Mouse (Mus musculus) gonadal fat pad, adult 2 months (tissue): ENCODE measurements around the gene Olfr998. TPM values are rescaled to one million over a fixed set of nuclear protein-coding genes. Genes with fewer than 3 reads are reported as not detected.
"Not testable (repeated sequence)": the region's sequence is repeated elsewhere in the genome, so short reads cannot be mapped to it uniquely, and the experiment has no call there.

ENCODE experiments used
- DNase-seq: peaks from one replicate; pipeline ENCODE4 v3.0.0-alpha.2; 2012; ENCODE audit warnings: low read depth
- polyA plus RNA-seq: library from polyadenylated mRNA; depleted of rRNA; stranded (reverse); fragments of >200 nt; gene quantifications from 2 replicates; pipeline ENCODE4 v1.2.3, GENCODE M21; 2012; rRNA removed

The Olfr998 gene
- not detected in 2 replicates for polyA plus RNA-seq

DNA sequence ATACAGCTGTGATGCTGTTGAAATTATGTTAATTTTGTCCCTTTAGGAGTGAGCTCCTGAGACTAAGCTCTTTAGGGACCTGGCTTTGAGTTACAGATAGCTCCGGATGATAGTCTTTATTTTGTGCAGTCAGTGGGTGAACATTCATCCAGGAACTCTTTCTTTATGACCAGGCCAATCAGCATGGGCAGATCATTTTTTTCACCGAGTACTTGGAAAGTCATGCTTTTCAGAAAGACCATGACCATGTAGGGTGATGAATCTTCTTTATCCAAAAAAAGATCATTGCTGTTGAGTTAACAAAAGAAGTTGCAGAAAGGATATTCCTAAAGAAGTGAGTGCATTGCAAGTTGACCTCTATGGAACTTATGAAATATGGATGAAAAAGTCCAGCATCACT is at the start of gene Olfr998:
TSS of gene Olfr998 (plus strand) at position 301 of the 400 bp plus-strand sequence.
- DNase-seq = not testable (repeated sequence)

DNA sequence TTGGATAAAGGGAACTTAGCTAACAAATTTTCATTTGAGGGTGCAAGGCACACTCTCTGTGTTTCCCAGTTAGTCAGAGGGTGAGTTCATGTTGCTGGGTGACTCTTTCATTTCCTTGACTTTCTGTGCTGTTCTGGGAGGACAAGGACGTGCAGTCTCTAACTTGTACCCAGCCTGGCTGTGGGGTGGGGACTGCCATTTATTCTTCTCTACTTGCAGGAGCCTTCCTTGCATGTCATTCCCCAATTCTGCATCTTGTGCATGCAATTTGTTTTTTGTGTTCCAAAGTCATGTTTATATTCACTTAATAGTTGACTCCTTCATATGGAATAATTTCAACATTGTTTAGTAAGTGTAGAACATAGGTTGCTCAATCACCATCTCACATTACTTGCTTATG is 33.9 kb upstream of the Olfr998 start:
- no peak for DNase-seq

DNA sequence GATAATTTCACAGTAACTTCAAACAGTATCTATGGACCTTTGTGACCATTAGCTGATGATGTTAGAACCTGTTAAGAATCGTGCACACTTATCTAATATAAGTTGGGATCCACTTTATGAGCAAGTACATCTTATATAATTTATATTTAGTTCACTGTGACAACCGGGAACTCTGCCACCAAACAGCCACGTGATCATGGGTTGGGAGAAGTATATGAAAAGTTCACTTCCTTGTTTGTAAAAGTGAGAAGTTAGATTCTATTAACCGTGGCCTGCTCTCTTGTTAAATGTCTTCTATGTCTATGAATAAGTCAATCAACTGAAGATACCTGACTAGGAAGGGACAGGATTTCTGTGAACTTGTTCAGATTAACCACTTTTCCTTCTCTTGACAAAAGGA is 28.5 kb upstream of the Olfr998 start:
- no peak for DNase-seq

DNA sequence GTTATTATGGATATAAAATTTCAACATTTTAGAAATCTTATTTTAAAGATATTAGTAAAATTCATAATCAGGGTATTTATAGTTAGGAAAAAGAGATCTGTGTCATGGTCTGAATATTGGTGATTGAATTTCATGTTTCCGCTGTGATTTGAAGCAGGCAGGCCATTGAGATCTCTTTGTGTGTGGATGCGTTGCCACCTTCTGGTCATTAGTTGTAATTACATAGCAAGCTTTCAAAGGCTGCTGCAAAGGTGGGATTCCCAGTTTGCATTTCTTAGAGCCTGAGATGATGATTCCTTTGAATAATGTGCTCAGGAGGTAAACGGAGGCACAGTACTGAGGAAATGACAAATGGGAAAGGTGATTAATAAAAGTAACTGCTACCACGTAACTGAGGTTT is 27.6 kb upstream of the Olfr998 start:
- no peak for DNase-seq

DNA sequence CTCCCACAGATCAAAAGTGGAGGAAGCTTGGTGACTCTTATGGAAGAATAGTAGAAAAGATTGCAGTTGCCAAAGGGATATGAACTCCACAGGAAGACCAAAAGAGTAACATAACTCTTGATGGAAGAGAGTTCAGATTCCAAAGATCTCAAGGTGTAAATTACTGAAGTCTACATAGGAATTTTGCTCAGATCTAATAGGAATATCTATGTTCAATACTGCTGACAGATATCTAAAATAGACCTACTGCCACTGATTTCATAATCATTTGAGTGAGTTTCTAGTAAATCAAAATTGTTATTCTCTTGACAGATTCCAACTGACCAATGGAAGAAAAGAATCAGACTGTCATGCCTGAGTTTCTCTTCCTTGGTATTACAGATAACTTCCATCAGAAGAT is 9.8 kb upstream of the Olfr998 start, which contains the start of gene Olfr996:
TSS of gene Olfr996 (plus strand) at position 301 of the 400 bp plus-strand sequence.
- no peak for DNase-seq

DNA sequence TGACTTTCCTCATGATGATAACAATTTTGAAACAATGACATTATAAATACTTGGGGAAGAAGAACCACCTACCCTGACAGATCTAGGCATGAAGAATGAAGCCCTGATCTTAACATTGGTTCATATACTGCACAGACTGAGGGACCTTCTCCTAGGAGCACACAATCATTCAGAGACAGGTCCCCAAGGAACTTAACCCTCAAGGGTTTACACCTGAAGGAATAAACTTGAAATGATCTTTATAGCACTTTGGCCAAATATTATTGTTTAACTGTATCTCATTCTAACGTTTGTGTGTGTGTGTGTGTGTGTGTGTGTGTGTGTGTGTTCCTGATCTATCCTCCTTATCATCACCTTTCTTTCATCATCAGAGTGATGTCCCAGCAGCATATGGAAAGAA is 23.1 kb downstream of the Olfr998 start, which contains the start of gene Olfr1000:
TSS of gene Olfr1000 (minus strand) at position 101 of the 400 bp plus-strand sequence.
- DNase-seq = no peak

Other genes starting within 250 kb of the Olfr998 start
- gene Olfr987, start 249.6 kb upstream of the Olfr998 start, polyA plus RNA-seq = not detected in 2 replicates
- gene Olfr988, start 225.7 kb upstream of the Olfr998 start, polyA plus RNA-seq = not detected in 2 replicates
- not detected in 2 replicates for gene Olfr992, start 179.5 kb upstream of the Olfr998 start, polyA plus RNA-seq
- gene Olfr993, start 174.1 kb upstream of the Olfr998 start, polyA plus RNA-seq = not detected in 2 replicates
- gene Olfr994, start 152.5 kb upstream of the Olfr998 start, polyA plus RNA-seq = not detected in 2 replicates
- not detected in 2 replicates for gene Olfr995, start 145.3 kb upstream of the Olfr998 start, polyA plus RNA-seq
- gene 4833423E24Rik, start 69.9 kb upstream of the Olfr998 start, polyA plus RNA-seq = not detected in 2 replicates
- gene Olfr996, start 9.7 kb upstream of the Olfr998 start, polyA plus RNA-seq = not detected in 2 replicates
- not detected in 2 replicates for gene Olfr1000, start 23.0 kb downstream of the Olfr998 start, polyA plus RNA-seq
- gene Olfr1002, start 61.8 kb downstream of the Olfr998 start, polyA plus RNA-seq = not detected in 2 replicates
- gene Olfr154, start 75.5 kb downstream of the Olfr998 start, polyA plus RNA-seq = not detected in 2 replicates
- gene Olfr1006, start 89.8 kb downstream of the Olfr998 start, polyA plus RNA-seq = not detected in 2 replicates
- gene Olfr1008, start 100.5 kb downstream of the Olfr998 start, polyA plus RNA-seq = not detected in 2 replicates
- not detected in 2 replicates for gene Olfr1009, start 126.5 kb downstream of the Olfr998 start, polyA plus RNA-seq
- not detected in 2 replicates for gene Olfr1012, start 173.8 kb downstream of the Olfr998 start, polyA plus RNA-seq
- not detected in 2 replicates for gene Olfr1013, start 178.2 kb downstream of the Olfr998 start, polyA plus RNA-seq
- not detected in 2 replicates for gene Olfr1014, start 183.8 kb downstream of the Olfr998 start, polyA plus RNA-seq
- gene Olfr1015, start 193.1 kb downstream of the Olfr998 start, polyA plus RNA-seq = not detected in 2 replicates
- gene Olfr1016, start 213.6 kb downstream of the Olfr998 start, polyA plus RNA-seq = not detected in 2 replicates
- gene Olfr1018, start 229.5 kb downstream of the Olfr998 start, polyA plus RNA-seq = not detected in 2 replicates